Mouse (Mus musculus): ENCODE results near the gene 1700028J19Rik. TPM values are rescaled to one million over a fixed set of nuclear protein-coding genes. Genes with fewer than 3 reads are reported as not detected.
"Not testable (repeated sequence)": the region's sequence is repeated elsewhere in the genome, so short reads cannot be mapped to it uniquely, and the experiment has no call there.

Gene 1700028J19Rik
- polyA plus RNA-seq, 1 experiment from 2014 or later: 1.3 TPM

DNA sequence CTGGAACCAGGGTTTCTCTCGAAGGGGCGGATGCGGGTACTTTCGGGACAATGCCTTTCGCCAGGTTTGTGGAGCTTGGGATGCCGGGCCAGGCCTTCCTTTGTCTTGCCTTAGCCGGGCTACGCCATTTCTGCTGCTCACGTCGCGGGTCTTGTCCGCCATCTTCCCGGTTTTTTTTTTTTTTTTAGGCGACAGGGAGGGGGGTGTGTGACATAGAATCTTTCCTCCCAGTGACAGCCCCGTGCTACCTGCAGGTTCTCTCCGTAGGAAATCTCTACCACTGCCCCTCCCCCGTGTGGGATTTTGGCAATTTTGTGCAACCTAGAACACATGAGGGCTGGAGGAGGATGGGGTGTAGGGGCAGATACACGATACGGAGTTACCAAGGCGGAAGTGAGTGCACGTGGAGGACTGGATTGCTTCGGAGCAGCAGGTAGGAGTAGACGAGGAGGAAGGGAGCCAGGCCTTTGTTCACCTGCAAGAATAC is 532 bp upstream of the 1700028J19Rik start:
- no peaks in the 10 kb centered on the region for H3K9me3 ChIP-seq
- H3K27ac ChIP-seq: peak overlapping the region; percentile 91
- ATAC-seq (ENCODE audit: low FRiP score): peak; percentile 20
- peak overlapping the region; percentile 93 for H3K9ac ChIP-seq
- WGBS: under 1% methylated on average over 23 of the region's 23 CpGs
- H3K4me2 ChIP-seq: peak overlapping the region; percentile 82
- peaks cover 26% of the 10 kb centered on the region for H3K4me1 ChIP-seq
- H3K36me3 ChIP-seq (replicated peaks): peaks cover 38% of the 10 kb centered on the region
- H3K4me3 ChIP-seq (replicated peaks): peak overlapping the region; percentile 87
- H3K27me3 ChIP-seq: no peaks in the 10 kb centered on the region

DNA sequence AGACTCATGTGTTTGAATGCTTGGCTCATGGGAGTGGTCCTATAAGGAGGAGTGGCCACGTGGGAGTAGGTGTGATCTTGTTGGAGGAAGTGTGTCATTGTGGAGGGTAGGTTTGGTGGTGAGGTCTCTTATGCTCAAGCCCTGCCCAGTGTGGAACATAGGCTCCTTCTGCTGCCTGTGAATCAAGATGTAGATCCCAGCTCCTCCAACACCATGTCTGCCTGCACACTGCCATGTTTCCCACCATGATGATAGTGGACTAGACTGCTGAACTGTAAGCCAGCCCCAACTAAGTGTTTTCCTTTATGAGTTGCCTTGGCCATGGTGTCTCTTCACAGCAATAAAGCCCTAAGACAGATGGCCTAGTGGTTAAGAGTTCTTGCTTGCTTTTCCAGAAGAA is 2.4 kb downstream of the 1700028J19Rik start:
- 73% methylated on average over 1 of the region's 1 CpGs for WGBS
- peaks cover 23% of the 10 kb centered on the region for H3K4me1 ChIP-seq
- H3K9ac ChIP-seq: no peak overlapping the region
- no peaks in the 10 kb centered on the region for H3K9me3 ChIP-seq
- H3K36me3 ChIP-seq (replicated peaks): peaks cover 13% of the 10 kb centered on the region
- H3K4me2 ChIP-seq: no peak overlapping the region
- no peaks in the 10 kb centered on the region for H3K27me3 ChIP-seq
- H3K27ac ChIP-seq: no peak overlapping the region
- no peak overlapping the region for H3K4me3 ChIP-seq (replicated peaks)
- ATAC-seq (ENCODE audit: low FRiP score): no peak

GRCm38 (mm10) chr7:44241163-44241562 is 5.3 kb downstream of the 1700028J19Rik start:
- no peak for ATAC-seq (ENCODE audit: low FRiP score)
- no peaks in the 10 kb centered on the region for H3K27me3 ChIP-seq
- H3K9me3 ChIP-seq: no peaks in the 10 kb centered on the region
- H3K9ac ChIP-seq: no peak overlapping the region
- peaks cover 8% of the 10 kb centered on the region for H3K4me1 ChIP-seq
- no peaks in the 10 kb centered on the region for H3K36me3 ChIP-seq (replicated peaks)
- H3K4me2 ChIP-seq: no peak overlapping the region
- no peak overlapping the region for H3K4me3 ChIP-seq (replicated peaks)
- H3K27ac ChIP-seq: no peak overlapping the region
- WGBS: 71% methylated on average over 2 of the region's 2 CpGs

GRCm38 (mm10) chr7:44240712-44241111 is 5.8 kb downstream of the 1700028J19Rik start:
- H3K27me3 ChIP-seq: no peaks in the 10 kb centered on the region
- no peak overlapping the region for H3K27ac ChIP-seq
- no peak for ATAC-seq (ENCODE audit: low FRiP score)
- 52% methylated on average over 1 of the region's 1 CpGs for WGBS
- H3K9me3 ChIP-seq: no peaks in the 10 kb centered on the region
- no peak overlapping the region for H3K4me2 ChIP-seq
- H3K36me3 ChIP-seq (replicated peaks): no peaks in the 10 kb centered on the region
- H3K9ac ChIP-seq: no peak overlapping the region
- H3K4me1 ChIP-seq: peaks cover 7% of the 10 kb centered on the region
- no peak overlapping the region for H3K4me3 ChIP-seq (replicated peaks)

DNA sequence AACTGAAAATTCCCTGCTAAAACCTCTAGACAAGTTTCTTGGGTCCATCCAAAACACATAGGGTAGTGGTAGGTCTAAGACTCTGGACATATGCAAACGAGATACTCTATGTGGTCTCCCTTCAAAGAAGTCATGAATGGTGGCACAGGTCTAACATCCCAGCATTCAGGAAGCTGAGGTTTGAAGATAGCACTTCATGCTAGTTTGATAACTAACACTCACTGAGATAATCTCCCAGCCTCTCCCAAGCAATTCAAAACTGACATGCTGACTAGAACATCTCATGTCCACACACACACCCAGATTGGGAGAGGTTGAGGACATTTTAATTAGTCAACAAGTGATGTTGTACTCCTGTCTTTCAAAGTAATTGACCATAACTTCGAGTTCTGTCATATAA is 6.6 kb downstream of the 1700028J19Rik start:
- Histone ChIP-seq H3K4me1 (no peaks in the 10 kb centered on the region), H3K9me3 (no peaks in the 10 kb centered on the region), H3K27ac (no peak overlapping the region), H3K4me3 (replicated peaks) (no peak overlapping the region), H3K4me2 (no peak overlapping the region), H3K9ac (no peak overlapping the region), H3K27me3 (no peaks in the 10 kb centered on the region), H3K36me3 (replicated peaks) (no peaks in the 10 kb centered on the region)
- ATAC-seq (ENCODE audit: low FRiP score): no peak
- 59% methylated on average over 2 of the region's 2 CpGs for WGBS

- Histone ChIP-seq H3K4me2 (no peak within 1 kb of the TSS), H3K27me3 (no peaks in the 10 kb centered on the region), H3K9ac (no peak within 1 kb of the TSS), H3K27ac (no peak within 1 kb of the TSS), H3K36me3 (replicated peaks) (no peaks in the 10 kb centered on the region), H3K4me1 (no peaks in the 10 kb centered on the region), H3K9me3 (no peaks in the 10 kb centered on the region), H3K4me3 (replicated peaks) (no peak within 1 kb of the TSS)
- 84% methylated on average over 3 of the region's 3 CpGs for WGBS
- ATAC-seq (ENCODE audit: low FRiP score): no peak
Observed at GRCm38 (mm10) chr7:44235909-44236308, 10.6 kb downstream of the 1700028J19Rik start, which contains the start of gene Gm36864. Gm36864 (plus strand) TSS chr7:44236177.

- no peak within 1 kb of the TSS for H3K4me2 ChIP-seq
- H3K36me3 ChIP-seq (replicated peaks): no peaks in the 10 kb centered on the region
- no peak within 1 kb of the TSS for H3K27ac ChIP-seq
- H3K4me3 ChIP-seq (replicated peaks): no peak within 1 kb of the TSS
- 42% methylated on average over 1 of the region's 1 CpGs for WGBS
- no peaks in the 10 kb centered on the region for H3K4me1 ChIP-seq
- H3K9me3 ChIP-seq: no peaks in the 10 kb centered on the region
- H3K9ac ChIP-seq: no peak within 1 kb of the TSS
- 0 out of 2 replicates have a peak, but pooled peaks cover 3% of the 10 kb centered on the region for H3K27me3 ChIP-seq
- ATAC-seq (ENCODE audit: low FRiP score): no peak
Observed at GRCm38 (mm10) chr7:44225076-44225475, 21.4 kb downstream of the 1700028J19Rik start, which contains the start of gene Klk1. Klk1 (plus strand) TSS chr7:44225360.

- not testable (repeated sequence) for H3K9ac ChIP-seq; H3K36me3 ChIP-seq (replicated peaks); H3K4me1 ChIP-seq; H3K27ac ChIP-seq; H3K9me3 ChIP-seq; ATAC-seq (ENCODE audit: low FRiP score); H3K4me3 ChIP-seq (replicated peaks); H3K27me3 ChIP-seq; H3K4me2 ChIP-seq
- 81% methylated on average over 6 of the region's 6 CpGs for WGBS
Observed at GRCm38 (mm10) chr7:44222335-44222734, 24.2 kb downstream of the 1700028J19Rik start.

DNA sequence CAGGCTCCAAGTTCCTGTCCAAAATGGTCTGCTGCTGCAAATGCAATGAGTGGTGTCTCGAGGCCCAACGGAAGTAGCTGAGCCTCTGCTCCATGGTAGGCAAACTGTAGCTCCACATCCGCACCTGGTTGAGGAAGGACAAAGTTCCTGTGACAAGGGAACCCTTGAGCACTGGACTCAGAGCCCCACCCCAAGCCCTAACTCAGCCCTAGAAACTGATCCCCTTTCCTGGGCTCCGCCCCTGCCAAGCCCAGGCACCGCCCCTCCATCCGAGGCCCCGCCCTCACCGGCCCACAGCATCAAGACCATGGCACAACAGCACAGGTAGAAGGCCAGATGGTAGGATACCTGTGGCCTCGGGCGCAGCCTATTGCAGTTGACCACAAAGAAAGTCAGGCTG is 24.9 kb downstream of the 1700028J19Rik start:
- H3K27me3 ChIP-seq; H3K27ac ChIP-seq; H3K36me3 ChIP-seq (replicated peaks); H3K9ac ChIP-seq; H3K9me3 ChIP-seq; H3K4me3 ChIP-seq (replicated peaks); H3K4me1 ChIP-seq; H3K4me2 ChIP-seq; ATAC-seq (ENCODE audit: low FRiP score): not testable (repeated sequence)
- WGBS: 79% methylated on average over 9 of the region's 10 CpGs

GRCm38 (mm10) chr7:44215645-44216044 is 30.9 kb downstream of the 1700028J19Rik start, which contains the start of gene Klk1b5:
Klk1b5 (plus strand) TSS chr7:44215945.
- H3K27me3 ChIP-seq: no peaks in the 10 kb centered on the region
- no peaks in the 10 kb centered on the region for H3K4me1 ChIP-seq
- H3K4me2 ChIP-seq: no peak within 1 kb of the TSS
- H3K9ac ChIP-seq: no peak within 1 kb of the TSS
- ATAC-seq (ENCODE audit: low FRiP score): no peak
- 89% methylated on average over 1 of the region's 1 CpGs for WGBS
- no peak within 1 kb of the TSS for H3K4me3 ChIP-seq (replicated peaks)
- H3K27ac ChIP-seq: no peak within 1 kb of the TSS
- H3K9me3 ChIP-seq: no peaks in the 10 kb centered on the region
- H3K36me3 ChIP-seq (replicated peaks): no peaks in the 10 kb centered on the region

DNA sequence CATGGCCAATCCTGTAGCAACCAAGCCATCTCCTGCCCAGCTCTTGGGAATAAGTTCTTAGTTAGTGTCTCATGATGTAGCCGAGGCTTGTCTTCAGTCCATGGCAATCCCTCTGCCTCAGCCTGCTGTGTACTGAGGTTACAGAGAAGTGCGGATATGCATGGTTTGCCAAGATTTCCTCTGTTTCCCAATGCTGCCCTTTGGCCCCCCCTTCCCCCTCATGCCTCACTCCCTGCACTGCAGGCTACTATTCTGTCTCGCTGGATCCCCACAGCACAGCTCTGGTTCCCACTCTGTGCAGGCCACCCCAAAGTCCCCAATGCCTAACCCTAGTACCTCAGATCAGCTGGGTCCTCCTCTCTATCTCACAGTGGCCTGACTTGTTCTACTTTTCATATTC is 38.2 kb downstream of the 1700028J19Rik start:
- H3K27ac ChIP-seq: no peak overlapping the region
- no peak overlapping the region for H3K4me2 ChIP-seq
- H3K27me3 ChIP-seq: no peaks in the 10 kb centered on the region
- no peak overlapping the region for H3K9ac ChIP-seq
- H3K36me3 ChIP-seq (replicated peaks): no peaks in the 10 kb centered on the region
- 90% methylated on average over 3 of the region's 3 CpGs for WGBS
- no peak overlapping the region for H3K4me3 ChIP-seq (replicated peaks)
- no peak for ATAC-seq (ENCODE audit: low FRiP score)
- no peaks in the 10 kb centered on the region for H3K9me3 ChIP-seq
- H3K4me1 ChIP-seq: no peaks in the 10 kb centered on the region

GRCm38 (mm10) chr7:44207135-44207534 is 39.4 kb downstream of the 1700028J19Rik start, which contains the start of gene Klk1b4:
Klk1b4 (plus strand) TSS chr7:44207435.
- not testable (repeated sequence) for ATAC-seq (ENCODE audit: low FRiP score); H3K4me1 ChIP-seq; H3K4me3 ChIP-seq (replicated peaks); H3K9ac ChIP-seq; H3K27me3 ChIP-seq; H3K27ac ChIP-seq; H3K36me3 ChIP-seq (replicated peaks); H3K4me2 ChIP-seq; H3K9me3 ChIP-seq
- 56% methylated on average over 3 of the region's 3 CpGs for WGBS

DNA sequence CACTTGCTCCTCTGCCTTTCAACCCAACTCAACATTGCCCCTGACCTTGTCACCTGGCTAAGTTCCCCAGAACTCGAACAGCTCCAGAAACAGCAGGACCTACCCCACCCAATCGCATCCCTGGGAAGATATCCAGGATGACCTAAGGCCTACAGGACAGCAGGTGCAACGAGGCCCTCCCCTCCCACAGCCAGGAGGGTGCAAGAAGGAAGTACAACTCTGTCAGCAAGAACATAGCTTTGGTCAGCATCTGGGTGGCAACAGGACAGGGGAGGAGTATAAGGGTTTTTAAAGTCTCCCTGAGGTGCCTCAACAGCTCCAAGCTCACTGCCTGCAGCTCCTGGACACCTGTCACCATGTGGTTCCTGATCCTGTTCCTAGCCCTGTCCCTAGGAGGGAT is 48.6 kb downstream of the 1700028J19Rik start, which contains the start of gene Klk1b3:
TSS of gene Klk1b3 (plus strand) at position 301 of the 400 bp plus-strand sequence.
- Histone ChIP-seq H3K36me3 (replicated peaks) (no peaks in the 10 kb centered on the region), H3K9ac (no peak within 1 kb of the TSS), H3K9me3 (no peaks in the 10 kb centered on the region), H3K4me2 (no peak within 1 kb of the TSS), H3K4me3 (replicated peaks) (no peak within 1 kb of the TSS), H3K27ac (no peak within 1 kb of the TSS), H3K4me1 (no peaks in the 10 kb centered on the region), H3K27me3 (no peaks in the 10 kb centered on the region)
- 65% methylated on average over 3 of the region's 3 CpGs for whole genome bisulfite sequencing
- ATAC-seq (ENCODE audit: low FRiP score): no peak
